Mouse (Mus musculus): ENCODE data around the gene Pkd1l1. TPM values are rescaled to one million over a fixed set of nuclear protein-coding genes. Genes with fewer than 3 reads are reported as not detected.

The Pkd1l1 gene
- polyA plus RNA-seq, 1 experiment from 2014 or later: 0.12 TPM

- ATAC-seq (replicated peaks; ENCODE audit: low FRiP score, low read depth) (no peak), DNase-seq (ENCODE audit: low spot score) (no peak)
- Histone ChIP-seq H3K27me3 (ENCODE audit: insufficient read depth, low read length) (no peaks in the 10 kb centered on the region), H3K9ac (ENCODE audit: low read depth, low read length) (no peak overlapping the region), H3K9me3 (replicated peaks; ENCODE audit: low read length) (no peaks in the 10 kb centered on the region), H3K27ac (no peak overlapping the region), H3K4me3 (replicated peaks; ENCODE audit: low read depth, low read length) (no peak overlapping the region), H3K4me2 (ENCODE audit: low read length) (no peak overlapping the region), H3K4me1 (replicated peaks; ENCODE audit: insufficient read depth, low read length) (no peaks in the 10 kb centered on the region), H3K36me3 (ENCODE audit: insufficient read depth, low read length) (no peaks in the 10 kb centered on the region)
- WGBS: 65% methylated on average over 4 of the region's 4 CpGs
- TF ChIP-seq CTCF (IDR thresholded peaks at IDR 0.05; ENCODE audit: low read depth): no peak
Observed at GRCm38 (mm10) chr11:8830551-8830950, 142.5 kb downstream of the Pkd1l1 start.

GRCm38 (mm10) chr11:8829561-8829960, 143.5 kb downstream of the Pkd1l1 start:
- H3K9me3 ChIP-seq (replicated peaks; ENCODE audit: low read length): no peaks in the 10 kb centered on the region
- no peaks in the 10 kb centered on the region for H3K4me1 ChIP-seq (replicated peaks; ENCODE audit: insufficient read depth, low read length)
- 94% methylated on average over 3 of the region's 3 CpGs for WGBS
- no peak overlapping the region for H3K9ac ChIP-seq (ENCODE audit: low read depth, low read length)
- ATAC-seq (replicated peaks; ENCODE audit: low FRiP score, low read depth): no peak
- H3K27ac ChIP-seq: no peak overlapping the region
- TF ChIP-seq CTCF (IDR thresholded peaks at IDR 0.05; ENCODE audit: low read depth): no peak
- no peak overlapping the region for H3K4me2 ChIP-seq (ENCODE audit: low read length)
- H3K4me3 ChIP-seq (replicated peaks; ENCODE audit: low read depth, low read length): no peak overlapping the region
- no peak for DNase-seq (ENCODE audit: low spot score)
- H3K27me3 ChIP-seq (ENCODE audit: insufficient read depth, low read length): no peaks in the 10 kb centered on the region
- H3K36me3 ChIP-seq (ENCODE audit: insufficient read depth, low read length): no peaks in the 10 kb centered on the region

GRCm38 (mm10) chr11:8828836-8829526, 144.1 kb downstream of the Pkd1l1 start:
- H3K27ac ChIP-seq: no peak overlapping the region
- no peaks in the 10 kb centered on the region for H3K27me3 ChIP-seq (ENCODE audit: insufficient read depth, low read length)
- ATAC-seq (replicated peaks; ENCODE audit: low FRiP score, low read depth): no peak
- H3K9me3 ChIP-seq (replicated peaks; ENCODE audit: low read length): no peaks in the 10 kb centered on the region
- H3K4me3 ChIP-seq (replicated peaks; ENCODE audit: low read depth, low read length): no peak overlapping the region
- peak; percentile 57 for DNase-seq (ENCODE audit: low spot score)
- TF ChIP-seq CTCF (IDR thresholded peaks at IDR 0.05; ENCODE audit: low read depth): no peak
- H3K9ac ChIP-seq (ENCODE audit: low read depth, low read length): no peak overlapping the region
- H3K4me1 ChIP-seq (replicated peaks; ENCODE audit: insufficient read depth, low read length): no peaks in the 10 kb centered on the region
- 71% methylated on average over 9 of the region's 9 CpGs for WGBS
- no peak overlapping the region for H3K4me2 ChIP-seq (ENCODE audit: low read length)
- no peaks in the 10 kb centered on the region for H3K36me3 ChIP-seq (ENCODE audit: insufficient read depth, low read length)

- H3K4me1 ChIP-seq (replicated peaks; ENCODE audit: insufficient read depth, low read length): no peaks in the 10 kb centered on the region
- no peak overlapping the region for H3K27ac ChIP-seq
- no peak for TF ChIP-seq CTCF (IDR thresholded peaks at IDR 0.05; ENCODE audit: low read depth)
- no peak overlapping the region for H3K4me3 ChIP-seq (replicated peaks; ENCODE audit: low read depth, low read length)
- ATAC-seq (replicated peaks; ENCODE audit: low FRiP score, low read depth): no peak
- no peak for DNase-seq (ENCODE audit: low spot score)
- H3K36me3 ChIP-seq (ENCODE audit: insufficient read depth, low read length): no peaks in the 10 kb centered on the region
- H3K4me2 ChIP-seq (ENCODE audit: low read length): no peak overlapping the region
- H3K9me3 ChIP-seq (replicated peaks; ENCODE audit: low read length): no peaks in the 10 kb centered on the region
- WGBS: 86% methylated on average over 5 of the region's 5 CpGs
- no peak overlapping the region for H3K9ac ChIP-seq (ENCODE audit: low read depth, low read length)
- H3K27me3 ChIP-seq (ENCODE audit: insufficient read depth, low read length): no peaks in the 10 kb centered on the region
Observed at GRCm38 (mm10) chr11:8826609-8827008, 146.5 kb downstream of the Pkd1l1 start.

GRCm38 (mm10) chr11:8826046-8826445, 147.0 kb downstream of the Pkd1l1 start:
- H3K4me2 ChIP-seq (ENCODE audit: low read length): no peak overlapping the region
- no peak for TF ChIP-seq CTCF (IDR thresholded peaks at IDR 0.05; ENCODE audit: low read depth)
- H3K36me3 ChIP-seq (ENCODE audit: insufficient read depth, low read length): no peaks in the 10 kb centered on the region
- no peaks in the 10 kb centered on the region for H3K27me3 ChIP-seq (ENCODE audit: insufficient read depth, low read length)
- H3K27ac ChIP-seq: no peak overlapping the region
- WGBS: 44% methylated on average over 3 of the region's 3 CpGs
- H3K9me3 ChIP-seq (replicated peaks; ENCODE audit: low read length): no peaks in the 10 kb centered on the region
- H3K4me3 ChIP-seq (replicated peaks; ENCODE audit: low read depth, low read length): no peak overlapping the region
- H3K4me1 ChIP-seq (replicated peaks; ENCODE audit: insufficient read depth, low read length): no peaks in the 10 kb centered on the region
- ATAC-seq (replicated peaks; ENCODE audit: low FRiP score, low read depth) (no peak), DNase-seq (ENCODE audit: low spot score) (no peak)
- H3K9ac ChIP-seq (ENCODE audit: low read depth, low read length): no peak overlapping the region

GRCm38 (mm10) chr11:8825413-8825812, 147.7 kb downstream of the Pkd1l1 start:
- H3K9me3 ChIP-seq (replicated peaks; ENCODE audit: low read length): no peaks in the 10 kb centered on the region
- no peak overlapping the region for H3K27ac ChIP-seq
- H3K36me3 ChIP-seq (ENCODE audit: insufficient read depth, low read length): no peaks in the 10 kb centered on the region
- H3K27me3 ChIP-seq (ENCODE audit: insufficient read depth, low read length): no peaks in the 10 kb centered on the region
- no peak for TF ChIP-seq CTCF (IDR thresholded peaks at IDR 0.05; ENCODE audit: low read depth)
- H3K9ac ChIP-seq (ENCODE audit: low read depth, low read length): no peak overlapping the region
- H3K4me3 ChIP-seq (replicated peaks; ENCODE audit: low read depth, low read length): no peak overlapping the region
- no peaks in the 10 kb centered on the region for H3K4me1 ChIP-seq (replicated peaks; ENCODE audit: insufficient read depth, low read length)
- DNase-seq (ENCODE audit: low spot score) (no peak), ATAC-seq (replicated peaks; ENCODE audit: low FRiP score, low read depth) (no peak)
- H3K4me2 ChIP-seq (ENCODE audit: low read length): no peak overlapping the region
- 90% methylated on average over 3 of the region's 3 CpGs for WGBS

- no peaks in the 10 kb centered on the region for H3K27me3 ChIP-seq (ENCODE audit: insufficient read depth, low read length)
- 91% methylated on average over 4 of the region's 4 CpGs for WGBS
- no peaks in the 10 kb centered on the region for H3K36me3 ChIP-seq (ENCODE audit: insufficient read depth, low read length)
- DNase-seq (ENCODE audit: low spot score) (no peak), ATAC-seq (replicated peaks; ENCODE audit: low FRiP score, low read depth) (no peak)
- H3K9me3 ChIP-seq (replicated peaks; ENCODE audit: low read length): no peaks in the 10 kb centered on the region
- H3K4me3 ChIP-seq (replicated peaks; ENCODE audit: low read depth, low read length): no peak overlapping the region
- H3K4me1 ChIP-seq (replicated peaks; ENCODE audit: insufficient read depth, low read length): no peaks in the 10 kb centered on the region
- H3K9ac ChIP-seq (ENCODE audit: low read depth, low read length): no peak overlapping the region
- no peak overlapping the region for H3K4me2 ChIP-seq (ENCODE audit: low read length)
- no peak overlapping the region for H3K27ac ChIP-seq
- no peak for TF ChIP-seq CTCF (IDR thresholded peaks at IDR 0.05; ENCODE audit: low read depth)
Observed at GRCm38 (mm10) chr11:8821403-8821802, 151.7 kb downstream of the Pkd1l1 start.

All from kidney, postnatal 0 days (tissue).